Mouse (Mus musculus) embryonic fibroblast, embryonic 13.5 days (primary cell): ENCODE measurements around the gene Zmym6. TPM values are rescaled to one million over a fixed set of nuclear protein-coding genes. Genes with fewer than 3 reads are reported as not detected.

Source experiments
- H3K27ac ChIP-seq: 2 replicates; pipeline ENCODE4 v1.5.1; 2012; ENCODE audit warnings: low read length, control low read depth, inconsistent platforms; ENCODE audit not compliant: insufficient read depth
- H3K4me1 ChIP-seq: 2 replicates; pipeline ENCODE4 v1.6.1; 2011; ENCODE audit warnings: low read length; ENCODE audit not compliant: control insufficient read depth, insufficient read depth
- H3K4me3 ChIP-seq: 2 replicates; pipeline ENCODE4 v1.5.1; 2011; ENCODE audit warnings: mild to moderate bottlenecking, control low read depth, low read length; ENCODE audit not compliant: insufficient read depth
- CTCF ChIP-seq: IDR thresholded peaks from 2 replicates; pipeline ENCODE4 v1.5.1; 2011; ENCODE audit warnings: mild to moderate bottlenecking, control low read depth, low read length, moderate library complexity, borderline replicate concordance; ENCODE audit not compliant: insufficient read depth
- POLR2A ChIP-seq: IDR thresholded peaks from 2 replicates; pipeline ENCODE4 v1.6.1; 2011; ENCODE audit warnings: low read depth, mild to moderate bottlenecking, control low read depth, low read length, moderate library complexity
- polyA plus RNA-seq: library from polyadenylated mRNA; stranded (reverse); fragments of >200 nt; gene quantifications from 2 replicates; pipeline ENCODE4 v1.2.4, GENCODE M21; 2011; ENCODE audit warnings: low read depth; ENCODE audit not compliant: missing spikeins, insufficient read length

Gene Zmym6
- polyA plus RNA-seq, result 21.7 and 28.0 TPM in 2 replicates

DNA sequence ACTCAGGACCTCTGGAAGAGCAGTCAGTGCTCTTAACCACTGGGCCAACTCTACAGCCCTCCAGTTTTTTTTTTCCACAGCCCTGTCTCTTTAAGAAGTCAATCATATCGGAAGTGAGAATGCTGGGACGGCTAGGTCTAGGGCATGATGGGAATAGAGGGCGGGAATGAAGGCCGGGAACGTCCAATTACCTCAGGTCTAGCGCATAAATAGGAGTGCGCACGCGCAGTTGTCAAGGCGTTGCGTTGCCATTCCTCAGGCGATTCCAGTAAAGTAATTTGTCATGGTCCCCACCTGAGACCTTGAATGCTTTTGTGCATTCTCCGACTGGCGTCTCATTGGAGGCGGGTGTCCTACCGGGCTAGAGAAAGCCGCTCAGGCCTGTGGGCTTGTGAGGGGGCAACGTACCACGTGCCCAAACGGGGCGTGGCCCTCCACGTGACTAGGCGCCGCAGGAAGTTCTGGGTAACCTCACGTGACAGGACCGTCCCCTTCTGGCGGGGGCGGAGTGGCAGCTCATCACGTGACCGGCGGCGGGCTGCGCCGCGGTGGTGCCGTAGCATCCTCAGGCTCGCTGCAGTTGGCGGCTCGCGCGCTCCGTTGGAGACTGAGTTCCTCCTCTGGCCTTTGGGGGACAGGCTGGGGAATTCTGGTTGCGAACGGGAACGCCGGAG lies at the start of gene Zmym6:
Zmym6 (plus strand) TSS at position 509 of the 674 bp plus-strand sequence.
- peak within 1 kb of the TSS; percentile 87 for H3K27ac ChIP-seq
- H3K4me3 ChIP-seq, result peak within 1 kb of the TSS; percentile 71
- no peak for TF ChIP-seq CTCF
- peak; percentile 96 for TF ChIP-seq POLR2A
- no peaks in the 10 kb centered on the region for H3K4me1 ChIP-seq

DNA sequence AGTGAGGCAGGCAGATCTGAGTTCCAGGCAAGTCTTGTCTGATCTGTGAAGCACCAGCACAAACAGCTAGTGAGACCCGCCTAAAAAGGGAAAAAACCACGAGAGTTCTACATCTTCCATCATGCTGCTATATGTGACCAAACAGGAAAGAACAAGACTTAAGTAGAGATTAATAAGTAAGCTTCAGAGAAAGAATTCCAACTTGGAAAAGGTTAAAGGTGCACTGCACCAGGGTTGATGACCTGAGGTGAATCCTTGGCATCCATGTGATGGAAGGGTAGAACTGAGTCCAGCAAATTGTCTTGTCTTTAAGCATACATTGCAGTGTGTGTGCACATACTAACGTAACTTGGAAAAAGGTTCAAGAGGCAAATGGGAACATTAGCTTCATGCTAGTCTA lies 40.0 kb upstream of the Zmym6 start:
- Histone ChIP-seq H3K4me3 (no peak overlapping the region), H3K4me1 (0 out of 2 replicates have a peak, but pooled peaks cover 2% of the 10 kb centered on the region), H3K27ac (no peak overlapping the region)
- TF ChIP-seq POLR2A (no peak), CTCF (no peak)

DNA sequence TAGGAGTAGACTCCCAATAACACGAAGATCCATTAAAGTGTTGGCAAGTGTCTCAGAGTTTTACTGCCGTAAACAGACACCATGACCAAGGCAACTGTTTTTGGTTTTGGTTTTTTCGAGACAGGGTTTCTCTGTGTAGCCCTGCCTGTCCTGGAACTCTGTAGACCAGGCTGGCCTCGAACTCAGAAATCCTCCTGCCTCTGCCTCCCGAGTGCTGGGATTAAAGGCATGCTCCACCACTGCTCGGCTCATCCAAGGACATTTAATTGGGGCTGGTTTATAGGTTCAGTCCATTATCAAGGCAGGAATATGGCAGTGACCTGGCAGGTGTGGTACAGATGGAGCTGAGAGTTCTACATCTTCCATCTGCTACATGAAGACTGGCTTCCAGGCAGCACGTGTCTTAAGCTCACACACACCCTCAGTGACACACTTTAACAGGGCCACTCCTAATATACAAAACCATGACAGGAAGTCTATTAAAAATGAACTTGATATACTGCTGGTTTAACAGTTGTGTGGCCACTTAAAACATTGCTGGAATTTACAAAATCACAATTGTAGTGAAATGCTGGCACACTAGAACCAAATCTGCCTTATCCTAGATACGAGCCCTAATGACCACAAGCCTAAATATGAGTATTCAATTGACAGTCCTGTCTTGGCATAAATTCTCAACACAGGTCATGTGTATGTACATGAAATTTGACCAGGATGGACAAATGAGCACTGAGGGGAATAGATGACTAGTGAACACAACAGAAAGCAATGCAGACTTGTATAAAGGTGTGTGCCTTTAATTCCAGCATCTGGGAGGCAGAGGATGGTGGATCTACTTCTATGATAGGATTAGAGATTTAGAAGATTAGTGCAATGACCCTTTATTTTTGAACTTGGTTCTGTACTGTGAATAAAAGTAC lies 39.0 kb upstream of the Zmym6 start:
- Histone ChIP-seq H3K4me3 (no peak overlapping the region), H3K4me1 (no peaks in the 10 kb centered on the region), H3K27ac (no peak overlapping the region)
- no peak for TF ChIP-seq POLR2A
- no peak for TF ChIP-seq CTCF

DNA sequence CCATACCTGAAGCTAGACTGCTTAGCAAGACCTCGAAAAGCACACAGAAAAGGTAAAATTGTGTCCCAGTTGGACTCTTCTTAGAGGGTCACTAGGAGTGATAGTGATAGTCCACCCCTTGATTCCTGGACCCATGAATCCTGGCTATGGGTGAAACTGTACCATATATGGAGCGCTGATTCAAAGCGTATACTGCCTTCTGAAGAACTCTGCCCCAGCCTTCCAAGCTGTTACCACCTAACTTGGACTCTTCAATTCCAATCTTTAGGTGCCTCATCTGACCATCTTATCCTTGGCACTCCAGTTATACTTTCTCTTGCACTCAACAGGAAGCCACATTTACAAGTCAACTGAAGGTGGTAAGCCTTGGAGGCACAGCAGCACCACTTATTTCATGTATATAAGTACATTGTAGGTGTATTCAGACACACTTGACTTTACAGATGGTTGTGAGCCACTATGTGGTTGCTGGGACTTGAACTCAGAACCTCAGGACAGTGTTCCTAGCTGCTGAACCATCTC lies 38.3 kb upstream of the Zmym6 start:
- no peak overlapping the region for H3K4me3 ChIP-seq
- no peak overlapping the region for H3K27ac ChIP-seq
- H3K4me1 ChIP-seq, result no peaks in the 10 kb centered on the region
- TF ChIP-seq POLR2A, result no peak
- no peak for TF ChIP-seq CTCF

DNA sequence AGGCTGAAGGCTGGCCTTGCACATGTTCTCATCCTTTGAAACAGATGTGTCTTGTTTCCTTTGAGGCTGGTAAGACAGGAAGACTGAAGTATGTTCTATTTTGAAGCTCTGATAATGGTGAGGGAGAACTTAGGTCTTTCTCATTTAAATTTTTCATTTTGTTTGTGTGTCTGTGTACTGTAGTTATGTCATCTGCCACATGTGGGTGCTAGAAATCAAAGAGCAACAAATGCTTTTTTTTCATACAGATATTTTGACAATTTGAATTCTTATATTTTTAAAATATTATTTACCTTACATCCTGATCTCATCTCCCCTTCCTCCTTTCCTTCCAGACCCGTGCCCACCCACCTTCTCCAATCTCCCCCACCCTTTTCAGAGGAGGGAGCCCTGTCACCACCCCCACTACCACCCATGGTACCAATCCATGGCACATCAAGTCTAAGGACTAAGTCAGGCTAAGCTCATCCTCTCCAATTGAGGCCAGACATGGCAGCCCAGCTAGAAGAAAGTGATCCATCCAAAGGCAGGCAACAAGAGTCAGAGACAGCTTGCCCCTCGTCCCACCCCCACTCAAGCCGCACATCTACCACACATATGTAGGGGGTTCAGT lies 37.2 kb upstream of the Zmym6 start:
- Histone ChIP-seq H3K27ac (no peak overlapping the region), H3K4me3 (no peak overlapping the region), H3K4me1 (no peaks in the 10 kb centered on the region)
- TF ChIP-seq POLR2A (no peak), CTCF (no peak)

DNA sequence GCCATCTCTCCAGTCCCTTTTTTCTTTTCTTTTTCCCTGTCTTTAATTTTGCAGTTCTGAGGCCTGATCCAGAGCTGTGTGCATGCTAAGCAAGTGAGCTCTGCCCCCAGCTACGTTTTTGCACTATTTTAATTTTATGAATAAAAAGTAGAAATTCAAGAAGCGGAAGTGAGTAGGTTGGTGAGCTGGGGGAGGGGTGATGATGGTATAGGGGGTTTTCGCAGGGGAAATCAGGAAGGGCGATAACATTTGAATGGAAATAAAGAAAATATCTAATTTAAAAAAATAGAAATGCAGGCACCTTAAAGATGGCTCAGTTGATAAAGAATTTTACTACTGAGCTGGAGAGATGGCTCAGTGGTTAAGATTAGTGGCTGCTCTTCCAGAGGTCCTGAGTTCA lies 33.6 kb upstream of the Zmym6 start:
- H3K27ac ChIP-seq, result no peak overlapping the region
- no peak overlapping the region for H3K4me3 ChIP-seq
- H3K4me1 ChIP-seq, result no peaks in the 10 kb centered on the region
- TF ChIP-seq CTCF (no peak), POLR2A (no peak)

DNA sequence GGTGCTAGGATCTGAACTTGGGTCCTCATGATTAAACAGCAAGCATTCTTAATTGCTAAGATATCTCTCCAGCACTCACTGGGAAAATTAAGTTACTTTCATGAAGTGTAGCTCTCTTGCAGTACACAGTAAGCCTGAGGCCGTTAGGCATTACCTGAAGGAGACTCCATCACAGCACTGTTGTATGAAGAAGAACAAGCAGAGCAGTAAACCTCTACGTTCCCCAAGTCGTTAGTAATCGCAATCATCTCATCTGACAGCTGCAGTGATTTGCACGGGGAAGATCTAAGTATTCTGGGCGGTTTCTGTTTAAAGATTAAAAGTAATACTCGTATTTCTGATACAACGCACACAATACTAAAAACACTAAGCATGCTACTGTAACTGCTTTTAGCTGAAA lies 26.1 kb upstream of the Zmym6 start:
- Histone ChIP-seq H3K4me1 (no peaks in the 10 kb centered on the region), H3K27ac (no peak overlapping the region), H3K4me3 (no peak overlapping the region)
- no peak for TF ChIP-seq CTCF
- no peak for TF ChIP-seq POLR2A

DNA sequence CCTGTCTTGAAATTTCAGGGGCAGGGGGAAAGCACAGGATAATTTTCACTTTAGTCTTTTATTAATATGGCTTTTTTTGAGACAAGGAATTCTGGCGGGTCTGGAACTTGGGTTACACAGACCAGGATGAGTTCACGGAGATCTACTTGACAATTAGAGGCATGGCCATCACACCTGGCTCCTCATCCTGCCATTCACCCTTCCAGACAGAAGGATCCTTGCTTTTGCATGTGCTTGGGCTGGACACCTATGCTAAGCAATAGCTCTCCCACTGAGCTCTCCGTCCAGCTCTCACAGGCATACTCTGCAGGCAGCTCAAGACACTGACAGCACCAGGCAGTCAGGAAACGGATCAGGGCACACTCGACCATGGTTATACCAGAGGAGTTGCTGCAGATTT lies 24.1 kb upstream of the Zmym6 start:
- Histone ChIP-seq H3K4me3 (no peak overlapping the region), H3K4me1 (no peaks in the 10 kb centered on the region), H3K27ac (no peak overlapping the region)
- TF ChIP-seq POLR2A (no peak), CTCF (no peak)

DNA sequence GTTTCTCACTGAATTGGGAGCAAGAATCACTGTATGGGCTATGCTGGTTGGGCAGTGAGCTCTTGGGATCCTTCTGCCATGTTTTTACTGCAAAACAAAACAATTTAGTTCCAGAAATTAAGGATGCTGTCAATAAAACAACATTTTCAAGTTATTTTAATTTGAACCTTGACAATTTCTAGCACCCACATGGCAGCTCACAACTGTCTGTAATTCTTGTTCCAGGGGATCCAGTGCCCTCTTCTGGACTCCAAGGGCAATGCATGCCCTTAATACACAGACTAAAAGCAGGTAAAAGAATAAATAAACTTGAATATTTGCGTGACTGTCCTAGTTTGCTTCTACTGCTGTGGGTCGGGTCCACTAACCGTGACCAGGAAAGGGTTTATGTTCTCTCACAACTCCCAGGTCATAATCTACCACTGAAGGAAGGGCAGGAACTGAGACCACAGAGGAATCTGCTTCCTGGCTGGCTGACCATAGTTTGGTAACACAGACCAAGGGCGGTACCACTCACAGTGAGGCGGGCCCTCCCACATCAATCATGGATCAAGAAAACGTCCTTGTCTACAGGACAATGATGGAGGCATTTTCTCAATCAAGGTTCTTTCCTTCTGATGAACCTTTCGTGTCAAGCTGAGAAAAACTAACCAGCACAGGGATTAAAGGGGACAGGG lies 22.5 kb upstream of the Zmym6 start:
- no peak overlapping the region for H3K27ac ChIP-seq
- no peak overlapping the region for H3K4me3 ChIP-seq
- H3K4me1 ChIP-seq, result no peaks in the 10 kb centered on the region
- no peak for TF ChIP-seq CTCF
- TF ChIP-seq POLR2A, result no peak
